Mouse (Mus musculus): ENCODE data around the gene Dtd1. TPM values are rescaled to one million over a fixed set of nuclear protein-coding genes. Genes with fewer than 3 reads are reported as not detected.

Gene Dtd1
- polyA plus RNA-seq, 1 experiment from 2014 or later, result 39.9 TPM

DNA sequence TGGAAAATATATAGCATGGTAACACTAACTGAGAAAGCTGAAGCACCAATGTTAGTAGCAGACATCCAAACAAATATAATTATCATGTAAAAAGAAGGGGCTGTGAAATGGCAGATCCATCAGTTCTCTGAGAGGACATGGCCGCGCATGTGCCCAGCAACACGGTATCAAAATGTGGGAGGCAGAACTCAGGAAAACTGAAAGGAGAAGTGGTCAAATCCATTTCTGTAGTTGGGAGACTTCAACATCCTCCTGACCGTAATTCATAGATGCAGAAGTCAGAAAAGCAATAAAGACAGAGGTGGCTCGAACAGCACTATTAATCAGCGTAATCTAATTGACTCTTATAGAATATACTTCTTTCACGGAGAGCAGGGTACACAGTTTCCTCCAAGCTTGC lies 179.6 kb downstream of the Dtd1 start:
- Histone ChIP-seq H3K4me2 (no peak overlapping the region), H3K9ac (no peak overlapping the region), H3K9me3 (ENCODE audit: low read depth, low read length) (no peaks in the 10 kb centered on the region), H3K27me3 (ENCODE audit: insufficient read depth, low read length) (no peaks in the 10 kb centered on the region), H3K36me3 (ENCODE audit: insufficient read depth) (no peaks in the 10 kb centered on the region), H3K4me3 (ENCODE audit: low read depth, low read length) (no peak overlapping the region), H3K27ac (ENCODE audit: low read depth) (no peak overlapping the region), H3K4me1 (ENCODE audit: insufficient read depth) (peaks cover 13% of the 10 kb centered on the region)
- TF ChIP-seq CTCF (IDR thresholded peaks at IDR 0.05; ENCODE audit: low read depth), result no peak
- no peak for DNase-seq
- WGBS, result 82% methylated on average over 7 of the region's 7 CpGs
- no peak for ATAC-seq (ENCODE audit: insufficient read depth)

DNA sequence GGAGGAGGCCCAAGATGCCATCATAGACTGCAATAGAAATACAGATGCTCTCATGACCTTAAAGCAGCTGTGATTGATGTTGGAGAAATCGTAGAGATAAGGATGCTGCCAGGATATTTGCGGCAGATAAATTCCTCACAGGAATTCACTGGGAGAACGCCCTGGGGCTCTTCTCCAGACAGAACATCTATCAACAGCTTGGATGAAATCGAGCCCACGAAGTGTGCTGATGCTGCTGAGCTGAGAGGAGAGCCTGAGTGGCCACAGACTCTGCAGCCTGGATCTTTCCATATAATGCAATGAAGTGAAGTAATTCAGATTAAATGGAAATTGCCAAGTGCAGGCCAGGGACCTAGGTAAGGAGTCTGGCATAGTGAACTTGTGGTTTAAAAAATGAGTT lies 181.0 kb downstream of the Dtd1 start:
- Histone ChIP-seq H3K4me3 (ENCODE audit: low read depth, low read length) (no peak overlapping the region), H3K4me1 (ENCODE audit: insufficient read depth) (peaks cover 13% of the 10 kb centered on the region), H3K4me2 (no peak overlapping the region), H3K9me3 (ENCODE audit: low read depth, low read length) (no peaks in the 10 kb centered on the region), H3K27me3 (ENCODE audit: insufficient read depth, low read length) (no peaks in the 10 kb centered on the region), H3K9ac (no peak overlapping the region), H3K36me3 (ENCODE audit: insufficient read depth) (no peaks in the 10 kb centered on the region), H3K27ac (ENCODE audit: low read depth) (no peak overlapping the region)
- peak; percentile 59 for ATAC-seq (ENCODE audit: insufficient read depth)
- 16% methylated on average over 5 of the region's 5 CpGs for WGBS
- DNase-seq, result peak; percentile 76
- no peak for TF ChIP-seq CTCF (IDR thresholded peaks at IDR 0.05; ENCODE audit: low read depth)

DNA sequence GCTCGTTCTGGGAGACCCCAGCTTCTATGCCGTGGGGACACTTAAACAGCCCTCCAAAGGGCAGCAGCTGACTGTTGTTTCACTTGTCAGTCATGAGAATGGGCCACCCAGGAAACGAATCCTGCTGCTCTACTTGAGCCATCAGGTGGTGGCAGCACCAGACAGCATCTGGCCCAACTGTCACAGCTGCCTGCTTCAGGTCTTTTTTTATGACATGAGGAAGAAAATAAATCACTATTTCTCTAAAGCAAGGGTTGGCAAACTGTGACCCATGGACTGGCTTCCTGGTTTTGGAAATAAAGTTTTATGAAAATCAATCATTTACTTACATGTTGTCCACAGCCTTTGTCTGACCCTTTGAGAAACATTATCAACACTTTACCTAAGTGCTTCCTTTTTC lies 182.2 kb downstream of the Dtd1 start:
- Histone ChIP-seq H3K27me3 (ENCODE audit: insufficient read depth, low read length) (no peaks in the 10 kb centered on the region), H3K4me3 (ENCODE audit: low read depth, low read length) (no peak overlapping the region), H3K27ac (ENCODE audit: low read depth) (no peak overlapping the region), H3K4me2 (no peak overlapping the region), H3K9me3 (ENCODE audit: low read depth, low read length) (no peaks in the 10 kb centered on the region), H3K9ac (no peak overlapping the region), H3K4me1 (ENCODE audit: insufficient read depth) (peaks cover 13% of the 10 kb centered on the region), H3K36me3 (ENCODE audit: insufficient read depth) (no peaks in the 10 kb centered on the region)
- no peak for TF ChIP-seq CTCF (IDR thresholded peaks at IDR 0.05; ENCODE audit: low read depth)
- WGBS, result 33% methylated on average over 3 of the region's 3 CpGs
- no peak for DNase-seq
- ATAC-seq (ENCODE audit: insufficient read depth), result no peak

DNA sequence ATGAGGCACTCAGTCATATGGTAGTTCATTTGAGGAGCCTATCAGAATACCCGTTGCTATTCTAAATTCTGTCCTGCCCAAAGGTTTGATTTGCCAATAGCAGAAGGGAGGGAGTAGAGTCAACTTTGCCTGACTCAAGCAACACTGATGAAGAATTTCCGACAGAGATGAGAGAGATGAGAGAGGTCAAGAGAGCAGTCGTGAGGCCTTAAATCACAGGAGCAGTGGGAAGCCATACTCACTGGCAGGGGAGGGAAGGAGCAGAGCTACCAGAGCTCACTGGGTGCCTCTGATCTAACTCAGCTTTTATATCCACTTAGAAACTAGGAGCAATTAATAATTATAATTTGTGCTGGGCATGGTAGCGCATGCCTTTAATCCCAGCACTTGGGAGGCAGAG lies 182.8 kb downstream of the Dtd1 start:
- no peak overlapping the region for H3K27ac ChIP-seq (ENCODE audit: low read depth)
- no peak overlapping the region for H3K4me2 ChIP-seq
- 44% methylated on average over 4 of the region's 4 CpGs for WGBS

DNA sequence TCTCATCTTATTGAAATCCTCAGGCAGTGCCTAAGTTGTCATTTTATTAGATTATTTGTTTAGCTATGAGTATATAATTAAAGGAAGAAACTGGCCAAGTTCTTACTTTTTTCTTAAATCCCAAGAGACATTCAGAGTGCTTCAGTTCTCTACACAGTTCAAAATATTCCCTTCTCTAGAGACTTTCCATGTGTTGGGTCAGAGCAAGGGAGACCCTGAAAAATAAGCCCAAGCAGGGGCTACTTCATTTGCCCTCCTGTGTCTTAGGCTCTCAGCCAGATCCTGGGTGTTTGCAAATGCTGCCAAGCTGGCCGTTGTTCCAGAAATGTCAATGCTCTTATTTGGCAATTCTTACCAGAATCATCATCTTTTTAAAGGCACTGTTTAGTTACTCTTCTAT lies 183.5 kb downstream of the Dtd1 start:
- Histone ChIP-seq H3K4me1 (ENCODE audit: insufficient read depth) (peaks cover 13% of the 10 kb centered on the region), H3K9ac (no peak overlapping the region), H3K9me3 (ENCODE audit: low read depth, low read length) (no peaks in the 10 kb centered on the region), H3K4me2 (no peak overlapping the region), H3K27ac (ENCODE audit: low read depth) (no peak overlapping the region), H3K27me3 (ENCODE audit: insufficient read depth, low read length) (no peaks in the 10 kb centered on the region), H3K4me3 (ENCODE audit: low read depth, low read length) (no peak overlapping the region), H3K36me3 (ENCODE audit: insufficient read depth) (no peaks in the 10 kb centered on the region)
- 48% methylated on average over 1 of the region's 1 CpGs for WGBS
- ATAC-seq (ENCODE audit: insufficient read depth), result 0 out of 2 replicates have a peak, but pooled peaks have one; percentile 55
- DNase-seq, result peak; percentile 71
- no peak for TF ChIP-seq CTCF (IDR thresholded peaks at IDR 0.05; ENCODE audit: low read depth)

More for the DNA sequence above, 182.8 kb downstream of the Dtd1 start:
- Histone ChIP-seq H3K4me1 (ENCODE audit: insufficient read depth) (peaks cover 13% of the 10 kb centered on the region), H3K9me3 (ENCODE audit: low read depth, low read length) (no peaks in the 10 kb centered on the region), H3K9ac (no peak overlapping the region), H3K4me3 (ENCODE audit: low read depth, low read length) (no peak overlapping the region), H3K27me3 (ENCODE audit: insufficient read depth, low read length) (no peaks in the 10 kb centered on the region), H3K36me3 (ENCODE audit: insufficient read depth) (no peaks in the 10 kb centered on the region)
- DNase-seq, result no peak
- TF ChIP-seq CTCF (IDR thresholded peaks at IDR 0.05; ENCODE audit: low read depth), result no peak
- ATAC-seq (ENCODE audit: insufficient read depth), result no peak

DNA sequence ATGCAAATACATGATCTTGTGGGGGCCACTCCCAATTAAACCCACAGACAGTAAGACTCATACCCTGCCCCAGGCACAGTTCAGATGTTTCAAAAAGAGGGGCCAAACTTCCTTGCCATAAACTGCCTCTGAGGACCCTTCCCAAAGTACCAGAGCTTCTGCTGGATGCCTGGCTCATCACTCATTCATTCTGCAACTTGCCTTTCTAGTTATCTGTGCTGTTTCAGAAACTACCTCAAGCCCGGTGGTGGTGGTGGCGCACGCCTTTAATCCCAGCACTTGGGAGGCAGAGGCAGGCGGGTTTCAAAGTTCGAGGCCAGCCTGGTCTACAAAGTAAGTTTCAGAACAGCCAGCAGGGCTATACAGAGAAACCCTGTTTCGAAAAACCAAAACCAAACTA lies 184.1 kb downstream of the Dtd1 start:
- no peak overlapping the region for H3K9ac ChIP-seq
- ATAC-seq (ENCODE audit: insufficient read depth), result no peak
- no peaks in the 10 kb centered on the region for H3K36me3 ChIP-seq (ENCODE audit: insufficient read depth)
- DNase-seq, result no peak
- H3K9me3 ChIP-seq (ENCODE audit: low read depth, low read length), result no peaks in the 10 kb centered on the region
- no peaks in the 10 kb centered on the region for H3K27me3 ChIP-seq (ENCODE audit: insufficient read depth, low read length)
- no peak overlapping the region for H3K4me3 ChIP-seq (ENCODE audit: low read depth, low read length)
- 93% methylated on average over 6 of the region's 6 CpGs for WGBS
- TF ChIP-seq CTCF (IDR thresholded peaks at IDR 0.05; ENCODE audit: low read depth), result no peak
- peaks cover 13% of the 10 kb centered on the region for H3K4me1 ChIP-seq (ENCODE audit: insufficient read depth)
- H3K27ac ChIP-seq (ENCODE audit: low read depth), result no peak overlapping the region
- no peak overlapping the region for H3K4me2 ChIP-seq

DNA sequence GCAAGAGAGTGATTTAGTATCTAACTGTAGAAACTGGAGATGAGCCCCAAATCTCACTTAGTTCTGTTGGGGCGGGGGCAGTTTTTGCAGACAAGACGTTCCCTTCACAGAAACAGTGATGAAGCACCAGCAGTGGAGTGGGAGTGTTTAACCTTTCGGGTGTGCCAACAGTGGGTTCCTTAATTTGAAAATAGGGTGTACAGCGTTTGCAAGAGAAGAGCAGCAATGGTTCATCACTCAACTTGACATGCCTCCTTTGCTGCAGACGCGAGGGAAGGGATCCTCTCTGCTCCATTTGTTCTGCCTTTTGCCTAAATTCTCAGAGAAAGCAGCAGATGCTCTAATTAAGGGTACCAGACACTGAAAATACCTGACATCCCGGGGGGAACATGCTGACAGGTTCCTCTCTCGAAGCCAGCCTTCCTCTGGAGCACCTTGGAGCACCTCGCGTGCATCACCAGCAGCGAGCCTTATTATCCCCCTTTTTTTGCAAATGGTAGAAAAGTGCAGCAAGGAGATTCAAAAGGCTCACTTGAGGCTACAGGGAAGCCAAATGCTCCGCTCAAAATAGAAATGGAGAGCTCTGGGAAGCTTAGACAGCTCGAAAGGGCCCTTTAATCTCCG lies 192.1 kb downstream of the Dtd1 start:
- no peak for ATAC-seq (ENCODE audit: insufficient read depth)
- no peaks in the 10 kb centered on the region for H3K4me1 ChIP-seq (ENCODE audit: insufficient read depth)

More for the DNA sequence above, 192.1 kb downstream of the Dtd1 start:
- Histone ChIP-seq H3K9ac (no peak overlapping the region), H3K4me2 (no peak overlapping the region), H3K27me3 (ENCODE audit: insufficient read depth, low read length) (no peaks in the 10 kb centered on the region), H3K4me3 (ENCODE audit: low read depth, low read length) (no peak overlapping the region), H3K9me3 (ENCODE audit: low read depth, low read length) (no peaks in the 10 kb centered on the region), H3K27ac (ENCODE audit: low read depth) (no peak overlapping the region), H3K36me3 (ENCODE audit: insufficient read depth) (no peaks in the 10 kb centered on the region)
- TF ChIP-seq CTCF (IDR thresholded peaks at IDR 0.05; ENCODE audit: low read depth), result no peak
- no peak for DNase-seq
- WGBS, result 61% methylated on average over 14 of the region's 14 CpGs

Measured in lung, embryonic 14.5 days (tissue).